Mouse (Mus musculus): ENCODE results near the gene Tchh. TPM values are rescaled to one million over a fixed set of nuclear protein-coding genes. Genes with fewer than 3 reads are reported as not detected.
A peak's percentile ranks its signal among the peaks of the same experiment; 100 is the strongest.
"Not testable (repeated sequence)": the region's sequence is repeated elsewhere in the genome, so short reads cannot be mapped to it uniquely, and the experiment has no call there.

Gene Tchh
- under 1 TPM; 0.83 to 0.99 TPM for total RNA-seq (2021)
- long read RNA-seq, experiment 1, partial matches to known transcripts, result 0 of 1 reads
- long read RNA-seq, experiment 1, other reads (novel, unspliced or antisense), result 1 of 1 reads
- long read RNA-seq, experiment 2, partial matches to known transcripts, result 0 of 2 reads
- long read RNA-seq, experiment 2, other reads (novel, unspliced or antisense), result 2 of 2 reads

DNA sequence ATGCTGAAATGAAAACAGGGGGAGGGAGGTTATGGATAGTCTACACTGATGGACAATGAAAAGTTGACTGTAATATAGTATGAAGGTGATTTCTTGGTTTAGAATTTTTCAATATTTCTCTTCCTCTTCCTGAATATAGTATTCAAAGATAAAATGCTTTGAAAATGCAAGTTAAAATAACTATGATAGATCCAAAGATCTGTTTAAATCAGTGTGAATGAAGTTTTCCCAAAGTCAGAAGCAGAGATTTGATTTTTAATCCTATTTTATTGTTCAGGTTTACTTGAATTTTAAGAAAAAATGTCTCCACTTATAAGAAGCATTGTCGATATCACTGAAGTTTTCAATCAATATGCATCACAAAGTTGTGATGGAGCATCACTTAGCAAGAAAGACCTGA is at the start of gene Tchh:
Gene Tchh, plus strand, starts transcription at position 301 of the 400 bp plus-strand sequence.
- DNase-seq (ENCODE audit: low spot score in 2 of 2), result no peak
- intact Hi-C loops (cut with DNase I), result no loop called here

- intact Hi-C loops (cut with DNase I), result no loop called here
- no peak for DNase-seq (ENCODE audit: low spot score in 2 of 2)
These were observed 48.8 kb upstream of the Tchh start, which contains the start of gene Rptn for GRCm38 (mm10) chr3:93393366-93393765. Rptn (plus strand) TSS chr3:93393699.

DNA sequence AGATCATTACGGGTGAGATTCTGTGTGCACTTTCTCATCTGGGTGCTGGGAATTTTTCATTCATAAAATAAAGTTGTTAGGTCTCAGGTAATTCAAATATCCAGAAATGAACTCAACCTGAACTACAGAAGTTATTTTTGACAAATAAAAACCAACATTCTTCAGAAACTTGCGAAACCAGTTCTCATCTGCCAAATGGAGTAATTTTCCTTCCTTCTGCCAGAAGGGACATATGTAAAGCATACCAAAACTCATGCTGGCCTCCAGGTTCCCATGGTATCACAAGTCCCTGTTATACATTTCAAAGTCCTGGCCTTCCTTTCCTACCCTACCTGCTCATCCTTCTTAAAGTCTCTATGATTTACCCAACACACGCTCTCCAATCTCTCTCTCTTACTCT is 38.2 kb upstream of the Tchh start:
- intact Hi-C loops (cut with DNase I), result no loop called here
- no peak for DNase-seq (ENCODE audit: low spot score in 2 of 2)

DNA sequence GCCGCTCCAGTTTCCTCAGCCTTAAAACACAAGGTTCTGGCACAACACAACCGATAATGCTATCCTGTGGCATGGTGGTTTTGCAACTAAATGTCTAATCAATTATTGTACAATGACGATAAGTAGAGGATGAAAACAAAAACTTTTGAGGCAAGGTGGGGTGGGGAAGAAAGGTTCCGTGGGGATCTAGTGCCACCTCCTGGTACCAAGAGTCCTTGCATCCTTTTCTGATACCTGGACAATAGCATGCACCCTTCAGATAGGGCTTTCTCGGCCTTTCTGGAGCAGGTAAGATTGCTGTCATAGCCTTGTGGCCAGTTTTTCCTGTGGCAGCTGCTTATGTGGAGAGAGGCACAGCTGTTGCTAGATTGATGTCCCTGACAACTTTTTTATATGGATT is 35.1 kb upstream of the Tchh start:
- intact Hi-C loops (cut with DNase I), result loop anchor here (2.0 to 5.0 kb wide), 2 partner anchors 44 to 90 kb away; partner anchors contain the start of gene Hrnr
- DNase-seq (ENCODE audit: low spot score in 2 of 2), result peak; percentile 3 to 12

- intact Hi-C loops (cut with DNase I), result no loop called here
These were observed 30.2 kb upstream of the Tchh start for GRCm38 (mm10) chr3:93411905-93412304.

DNA sequence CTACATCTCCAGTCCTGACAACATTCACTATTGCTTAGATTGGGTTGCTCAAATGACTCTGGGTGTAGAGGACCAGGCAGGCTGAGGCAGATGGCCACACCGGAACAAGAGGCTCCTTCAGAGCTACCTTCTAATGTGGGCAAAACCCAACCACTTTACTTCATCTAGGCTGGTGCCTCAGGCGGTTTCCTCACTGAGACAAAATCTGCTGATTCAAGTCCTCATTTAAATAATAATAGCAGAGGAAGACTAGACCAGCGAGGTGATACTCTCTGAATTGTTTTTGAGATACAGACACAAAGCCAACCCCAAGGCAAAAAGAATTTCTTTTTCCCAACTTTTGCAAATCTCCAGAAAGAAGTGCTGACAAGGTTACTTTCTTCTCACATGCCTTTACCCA is 10.5 kb upstream of the Tchh start:
- intact Hi-C loops (cut with DNase I), result no loop called here
- DNase-seq (ENCODE audit: low spot score in 2 of 2), result no peak

More at GRCm38 (mm10) chr3:93411905-93412304, 30.2 kb upstream of the Tchh start:
- DNase-seq (ENCODE audit: low spot score in 2 of 2), result no peak

DNA sequence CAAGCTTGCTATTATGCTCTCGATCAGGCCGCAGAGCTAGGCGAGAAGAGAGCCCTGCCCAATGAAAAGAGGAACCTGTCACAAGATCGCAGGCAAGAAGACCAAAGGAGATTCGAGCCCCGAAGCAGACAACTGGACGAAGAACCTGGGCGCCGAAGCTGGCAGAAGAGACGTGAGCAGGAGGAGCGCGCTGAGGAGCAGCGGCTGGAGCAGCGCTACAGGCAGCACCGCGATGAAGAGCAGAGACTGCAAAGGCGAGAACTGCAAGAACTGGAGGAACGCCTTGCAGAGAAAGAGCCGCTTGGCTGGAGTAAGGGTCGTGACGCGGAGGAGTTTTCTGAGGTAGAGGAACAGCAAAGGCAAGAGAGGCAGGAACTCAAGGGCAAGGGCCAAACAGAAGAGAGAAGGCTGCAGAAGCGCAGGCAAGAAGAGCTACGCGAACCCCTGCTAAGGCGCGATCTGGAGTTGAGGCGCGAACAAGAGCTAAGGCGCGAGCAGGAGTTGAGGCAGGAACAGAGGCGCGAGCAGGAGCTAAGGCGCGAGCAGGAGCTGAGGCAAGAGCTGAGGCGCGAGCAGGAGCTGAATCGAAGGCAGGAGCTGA is 1.5 kb downstream of the Tchh start:
- intact Hi-C loops (cut with DNase I), result no loop called here
- peak; percentile 5 to 7 for DNase-seq (ENCODE audit: low spot score in 2 of 2)

GRCm38 (mm10) chr3:93444343-93445164 is 2.4 kb downstream of the Tchh start:
- peak; percentile 58 to 66 for DNase-seq (ENCODE audit: low spot score in 2 of 2)
- intact Hi-C loops (cut with DNase I), result no loop called here

- DNase-seq (ENCODE audit: low spot score in 2 of 2), result peak; percentile 34 to 37
- intact Hi-C loops (cut with DNase I), result no loop called here
These were observed 3.1 kb downstream of the Tchh start for GRCm38 (mm10) chr3:93445165-93445705.

DNA sequence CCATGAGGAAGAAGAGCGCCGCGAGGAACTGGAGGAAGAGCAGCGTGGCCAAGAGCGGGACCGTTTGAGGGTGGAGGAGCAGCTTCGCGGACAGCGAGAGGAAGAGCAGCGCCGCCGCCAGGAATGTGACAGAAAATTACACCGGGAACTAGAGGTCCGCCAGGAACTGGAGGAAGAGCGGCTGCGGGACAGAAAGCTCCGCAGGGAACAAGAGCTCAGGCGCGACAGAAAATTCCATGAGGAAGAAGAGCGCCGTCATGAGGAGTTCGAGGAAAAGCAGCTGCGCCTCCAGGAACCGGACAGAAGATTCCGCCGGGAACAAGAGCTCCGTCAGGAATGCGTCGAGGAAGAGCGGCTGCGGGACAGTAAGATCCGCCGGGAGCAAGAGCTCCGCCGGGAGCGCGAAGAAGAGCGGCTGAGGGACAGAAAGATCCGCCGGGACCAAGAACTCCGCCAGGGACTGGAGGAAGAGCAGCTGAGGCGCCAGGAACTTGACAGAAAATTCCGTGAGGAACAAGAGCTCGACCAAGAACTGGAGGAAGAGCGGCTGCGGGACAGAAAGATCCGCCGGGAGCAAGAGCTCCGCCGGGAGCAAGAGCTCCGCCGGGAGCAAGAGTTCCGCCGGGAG is 4.1 kb downstream of the Tchh start:
- intact Hi-C loops (cut with DNase I), result no loop called here
- peak in 1 of 2 experiments; percentile 8 for DNase-seq (ENCODE audit: low spot score in 2 of 2)

GRCm38 (mm10) chr3:93446756-93447137 is 4.6 kb downstream of the Tchh start:
- DNase-seq (ENCODE audit: low spot score in 2 of 2); intact Hi-C loops (cut with DNase I): not testable (repeated sequence)

GRCm38 (mm10) chr3:93447138-93447841 is 5.2 kb downstream of the Tchh start:
- intact Hi-C loops (cut with DNase I), result no loop called here
- peak; percentile 67 to 75 for DNase-seq (ENCODE audit: low spot score in 2 of 2)

GRCm38 (mm10) chr3:93466556-93466955 is 24.4 kb downstream of the Tchh start:
- DNase-seq (ENCODE audit: low spot score in 2 of 2), result no peak
- intact Hi-C loops (cut with DNase I), result no loop called here

- intact Hi-C loops (cut with DNase I), result no loop called here
- no peak for DNase-seq (ENCODE audit: low spot score in 2 of 2)
These were observed 25.0 kb downstream of the Tchh start for GRCm38 (mm10) chr3:93467130-93467529.

- intact Hi-C loops (cut with DNase I), result no loop called here
- DNase-seq (ENCODE audit: low spot score in 2 of 2), result no peak
These were observed 26.4 kb downstream of the Tchh start, which contains the start of gene Tchhl1 for GRCm38 (mm10) chr3:93468561-93468960. Tchhl1 (plus strand) TSS chr3:93468754.

GRCm38 (mm10) chr3:93469629-93470028 is 27.5 kb downstream of the Tchh start:
- intact Hi-C loops (cut with DNase I), result no loop called here
- no peak for DNase-seq (ENCODE audit: low spot score in 2 of 2)

DNA sequence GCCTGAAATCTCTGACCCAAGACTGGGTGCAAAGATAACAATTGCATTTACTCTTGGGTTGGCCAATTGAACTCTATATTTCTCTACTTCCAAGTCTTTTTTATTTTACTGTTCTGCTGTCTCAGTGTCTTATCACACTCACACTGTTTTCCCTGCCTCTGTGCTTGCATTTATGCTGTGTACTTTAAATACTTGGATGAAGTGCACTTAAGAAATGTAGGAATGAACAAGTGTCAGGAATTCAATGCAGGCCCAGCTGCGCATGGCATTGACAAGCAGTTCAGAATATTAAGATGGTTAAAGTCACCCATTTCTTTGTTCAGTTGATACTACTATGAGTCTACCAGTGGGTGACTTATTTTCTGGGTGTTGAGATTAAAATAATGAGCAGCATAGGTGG is 37.9 kb downstream of the Tchh start:
- intact Hi-C loops (cut with DNase I), result no loop called here

DNA sequence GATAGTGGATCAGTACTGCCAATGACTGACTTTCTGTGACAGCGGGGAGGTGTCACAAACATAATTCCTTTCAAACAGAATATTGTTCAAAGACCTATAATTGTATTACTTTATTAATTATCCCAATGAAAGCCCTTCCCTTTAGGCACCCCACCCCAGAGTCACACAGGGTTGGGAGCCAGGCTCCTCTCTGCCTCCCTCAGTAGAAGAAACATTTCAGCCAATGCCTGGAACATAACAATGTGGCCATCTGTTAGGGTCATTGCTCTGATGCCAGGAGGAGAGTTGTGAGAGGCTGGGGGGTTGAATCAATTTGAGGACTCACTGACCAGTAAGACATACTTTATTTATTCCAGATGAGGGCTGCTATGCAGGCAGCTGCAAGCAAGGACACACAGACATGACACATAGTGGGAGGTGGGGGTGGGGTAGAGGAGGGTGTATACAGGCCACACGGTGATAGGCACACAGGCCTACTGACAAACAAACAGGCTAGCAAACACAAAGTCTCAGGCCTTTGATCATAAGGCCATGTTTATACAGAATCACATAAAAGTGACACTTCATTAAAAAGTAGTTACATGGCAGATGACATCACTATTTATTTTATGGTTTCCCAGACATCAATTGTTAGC is 40.0 kb downstream of the Tchh start:
- intact Hi-C loops (cut with DNase I), result no loop called here
- no peak for DNase-seq (ENCODE audit: low spot score in 2 of 2)

More for the DNA sequence above, 37.9 kb downstream of the Tchh start:
- no peak for DNase-seq (ENCODE audit: low spot score in 2 of 2)

GRCm38 (mm10) chr3:93485611-93486010 is 43.5 kb downstream of the Tchh start:
- DNase-seq (ENCODE audit: low spot score in 2 of 2), result no peak
- intact Hi-C loops (cut with DNase I), result no loop called here

Data from left cerebral cortex, postnatal 14 days (tissue).